Mouse (Mus musculus): ENCODE data around the gene Rpl27.
"Not testable (repeated sequence)": the region's sequence is repeated elsewhere in the genome, so short reads cannot be mapped to it uniquely, and the experiment has no call there.

DNA sequence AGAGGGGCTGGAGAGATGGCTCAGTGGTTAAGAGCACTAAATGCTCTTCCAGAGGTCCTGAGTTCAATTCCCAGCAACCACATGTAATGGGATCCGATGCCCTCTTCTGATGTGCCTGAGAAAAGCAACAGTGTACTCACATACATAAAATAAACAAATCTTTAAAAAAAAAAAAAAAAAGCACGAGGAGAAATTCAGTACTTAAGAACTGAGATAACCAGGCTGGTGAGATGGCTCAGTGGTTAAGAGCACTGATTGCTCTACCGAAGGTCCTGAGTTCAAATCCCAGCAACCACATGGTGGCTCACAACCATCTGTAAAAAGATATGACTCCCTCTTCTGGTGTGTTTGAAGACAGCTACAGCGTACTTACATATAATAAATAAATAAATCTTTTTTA is 7.5 kb downstream of the Rpl27 start:
- not testable (repeated sequence) for TF ChIP-seq POLR2A (IDR thresholded peaks at IDR 0.05; ENCODE audit: low read depth, low read length); CTCF (IDR thresholded peaks at IDR 0.05; ENCODE audit: borderline replicate concordance, insufficient read depth, low read length)

All from embryonic fibroblast, embryonic 13.5 days (primary cell).